Mouse (Mus musculus): ENCODE results near the gene Snap25.

The Snap25 gene

DNA sequence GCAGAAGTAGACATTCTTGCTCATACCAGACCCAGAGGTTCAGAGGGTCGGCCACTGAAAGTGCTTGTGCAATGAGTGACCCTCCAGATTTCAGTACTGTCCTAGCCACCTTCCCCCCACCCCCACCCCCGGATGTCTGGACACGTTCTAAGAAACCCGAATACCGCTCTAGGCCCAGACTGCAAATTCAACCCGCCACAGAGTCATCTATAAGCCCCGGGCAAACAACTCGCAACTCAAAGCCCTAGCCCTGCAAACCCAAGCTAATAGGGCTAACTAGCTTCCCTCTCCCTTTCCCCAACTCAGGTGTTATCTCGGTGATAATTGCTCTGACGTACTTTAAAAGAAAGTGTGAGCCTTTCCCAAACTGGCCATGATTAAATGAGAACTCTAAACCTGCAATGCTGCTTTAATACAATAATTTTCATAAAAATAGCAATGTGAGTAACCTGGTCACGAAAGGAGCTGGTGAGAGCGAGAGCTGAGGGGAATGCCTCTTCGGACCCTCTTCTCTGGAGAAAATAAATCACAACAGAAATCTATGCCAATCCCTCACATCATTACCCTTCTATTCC lies 725 bp upstream of the Snap25 start:
- DNase-seq = no peak

DNA sequence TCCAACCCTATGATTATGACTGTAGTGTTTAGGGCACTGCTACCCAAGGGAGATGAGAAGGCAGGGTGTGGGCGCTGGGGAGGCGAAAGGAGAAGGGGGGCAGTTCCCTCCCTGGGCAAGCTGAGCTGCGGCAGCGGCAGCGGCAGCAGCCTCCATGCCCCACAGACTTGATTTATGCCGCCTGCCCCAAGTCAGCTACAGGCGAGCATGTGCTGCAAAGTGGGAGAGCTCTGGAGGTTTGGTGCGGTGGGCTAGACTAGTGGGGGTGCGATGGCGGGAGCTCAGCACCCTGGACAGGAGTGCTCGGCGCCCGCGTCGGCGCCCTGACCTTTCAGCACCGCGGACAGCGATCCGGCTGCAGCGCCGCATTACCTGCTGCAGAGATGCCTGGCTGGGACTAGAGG lies 757 bp downstream of the Snap25 start:
- DNase-seq = peak; percentile 51 to 64

DNA sequence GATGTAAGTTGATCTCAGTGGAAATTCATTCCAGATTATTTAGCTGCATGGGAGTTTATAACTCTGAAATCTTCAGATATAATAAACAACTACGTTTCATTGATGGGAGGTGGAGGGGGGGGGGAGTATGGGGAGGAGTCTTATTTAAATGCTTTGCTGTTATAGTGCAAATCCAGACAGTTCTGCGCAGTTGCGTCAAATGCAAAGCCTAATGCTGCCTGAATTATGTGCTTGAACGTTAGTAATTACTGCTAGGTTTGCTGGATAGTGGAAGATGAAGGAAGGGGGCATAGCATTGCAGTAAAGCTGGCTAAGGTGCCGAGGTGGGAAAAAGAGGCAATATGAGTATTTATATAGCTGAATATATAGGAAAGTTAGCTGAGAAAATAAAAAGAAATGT lies 2.3 kb downstream of the Snap25 start:
- no peak for DNase-seq

GRCm38 (mm10) chr2:136716400-136716799 lies 3.1 kb downstream of the Snap25 start:
- DNase-seq = no peak

DNA sequence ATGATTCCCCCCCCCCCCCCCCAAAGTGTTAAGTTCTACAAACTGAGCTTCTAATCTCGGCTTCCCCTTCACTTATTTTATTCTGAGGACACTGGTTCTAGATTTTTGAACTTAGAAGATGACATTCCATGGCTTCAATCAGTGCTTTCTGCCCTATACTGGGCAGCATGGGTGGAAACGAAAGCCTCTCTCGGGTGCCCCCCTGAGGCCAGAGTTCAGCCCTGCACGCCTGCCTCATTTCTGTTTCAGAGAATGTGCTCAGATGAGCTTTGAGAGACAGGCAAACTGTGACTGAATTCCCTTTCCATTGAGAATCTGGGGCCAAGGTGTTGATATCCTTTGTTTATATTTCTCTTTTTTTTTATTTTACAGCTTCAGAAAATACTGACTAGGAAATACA lies 7.0 kb downstream of the Snap25 start:
- DNase-seq = peak; percentile 13 to 17

DNA sequence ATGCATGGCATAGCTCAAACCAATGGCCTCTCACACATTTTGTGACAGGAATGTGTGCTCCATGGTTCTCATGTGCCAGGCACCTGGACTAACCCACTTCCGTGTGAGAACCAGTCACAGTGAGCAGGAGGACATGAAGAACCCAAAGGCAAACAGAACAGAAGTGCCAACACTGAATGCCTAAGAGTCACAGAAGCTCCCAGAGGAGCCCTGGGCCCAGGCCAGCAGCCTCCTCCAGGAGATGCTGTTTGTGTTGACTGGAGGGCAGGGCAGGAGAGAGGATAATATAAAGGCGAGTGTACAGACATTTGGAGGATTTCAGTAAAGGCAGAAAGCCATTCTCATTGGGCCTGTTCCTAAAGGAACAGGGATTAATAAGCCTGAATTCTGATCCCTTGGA lies 25.0 kb downstream of the Snap25 start:
- DNase-seq = no peak

DNA sequence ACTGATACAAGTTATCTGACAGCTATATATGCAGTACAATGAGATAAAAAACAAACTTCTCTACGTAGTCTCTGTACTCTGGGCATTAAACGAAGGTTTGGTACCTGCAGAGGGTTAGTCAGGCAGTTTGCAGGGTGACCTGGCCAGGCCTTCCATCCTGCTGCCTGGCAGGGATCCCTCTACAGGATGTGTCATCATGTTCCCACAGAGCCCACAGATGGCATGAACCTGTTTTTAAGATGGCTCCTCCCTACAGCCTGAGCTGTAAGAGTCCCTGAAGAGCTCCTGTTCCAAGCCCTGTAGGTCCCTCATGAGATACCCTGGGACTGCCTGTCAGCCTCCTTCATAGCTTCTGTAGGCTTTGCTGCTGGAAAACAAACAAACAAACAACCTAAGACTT lies 29.0 kb downstream of the Snap25 start:
- DNase-seq = no peak

DNA sequence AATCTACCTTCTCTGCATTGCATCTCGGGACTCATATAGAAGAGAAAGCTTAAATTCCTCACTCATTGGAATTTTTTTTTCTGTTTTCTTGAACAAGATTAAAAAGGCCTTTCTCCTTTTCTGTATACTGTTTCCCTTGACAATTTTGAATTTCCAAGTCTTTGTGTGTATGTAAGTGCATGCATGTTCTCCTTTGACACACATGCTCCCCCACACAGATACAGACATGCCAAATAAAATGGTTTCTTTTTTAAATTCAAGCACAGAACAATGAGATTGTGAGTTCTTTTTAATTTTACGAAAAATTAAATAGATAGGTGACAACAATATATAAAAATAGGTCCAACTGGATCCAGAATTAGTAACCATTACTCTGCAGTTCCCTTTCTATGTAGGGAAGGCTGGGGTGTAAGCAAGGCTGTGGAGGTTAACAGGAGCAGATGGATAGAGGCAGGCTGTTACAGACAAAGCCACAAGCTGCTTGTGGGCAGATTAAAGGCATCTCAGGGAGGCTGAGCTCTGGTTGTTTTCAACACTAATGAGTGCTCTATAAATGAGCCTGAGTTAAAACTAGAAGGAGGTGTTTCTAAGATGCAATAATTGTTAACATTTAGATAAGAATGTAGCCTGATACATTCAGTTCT lies 31.6 kb downstream of the Snap25 start:
- DNase-seq = no peak

DNA sequence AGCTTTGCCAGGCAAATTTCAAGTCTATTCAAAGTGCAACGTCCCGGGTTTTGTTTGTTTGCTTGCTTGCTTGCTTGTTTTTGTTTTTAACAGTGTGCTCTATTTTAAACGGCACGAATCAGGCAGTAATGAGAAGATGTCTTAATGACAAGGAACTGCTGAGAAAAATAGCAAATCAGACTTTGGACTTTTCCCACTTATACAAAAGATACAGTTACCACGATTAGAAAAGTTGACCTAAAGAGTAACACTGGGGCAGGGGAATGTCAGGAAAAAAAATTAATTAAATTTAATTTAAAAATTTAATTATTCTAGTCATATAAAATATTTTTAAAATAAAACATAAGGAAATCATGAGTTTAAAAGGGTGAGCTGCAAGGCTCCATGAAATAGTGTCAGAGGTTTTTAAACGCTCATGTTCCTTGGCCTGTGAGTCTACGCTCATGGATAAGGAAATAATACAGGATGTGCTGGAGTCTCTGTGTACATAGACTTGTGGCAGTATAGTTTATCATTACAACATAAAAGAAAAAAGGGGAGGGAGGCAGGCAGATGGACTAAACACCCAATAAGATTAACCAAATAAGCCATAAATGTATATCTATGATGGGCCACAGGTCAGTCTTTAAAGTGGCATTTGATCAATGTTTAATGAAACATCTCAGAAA lies 32.2 kb downstream of the Snap25 start:
- no peak for DNase-seq

GRCm38 (mm10) chr2:136753682-136754081 lies 40.4 kb downstream of the Snap25 start:
- no peak for DNase-seq

GRCm38 (mm10) chr2:136758809-136759551 lies 45.7 kb downstream of the Snap25 start:
- DNase-seq = no peak

- DNase-seq = no peak
Observed at GRCm38 (mm10) chr2:136778156-136778555, 64.9 kb downstream of the Snap25 start.

GRCm38 (mm10) chr2:136778674-136779073 lies 65.4 kb downstream of the Snap25 start:
- no peak for DNase-seq

DNA sequence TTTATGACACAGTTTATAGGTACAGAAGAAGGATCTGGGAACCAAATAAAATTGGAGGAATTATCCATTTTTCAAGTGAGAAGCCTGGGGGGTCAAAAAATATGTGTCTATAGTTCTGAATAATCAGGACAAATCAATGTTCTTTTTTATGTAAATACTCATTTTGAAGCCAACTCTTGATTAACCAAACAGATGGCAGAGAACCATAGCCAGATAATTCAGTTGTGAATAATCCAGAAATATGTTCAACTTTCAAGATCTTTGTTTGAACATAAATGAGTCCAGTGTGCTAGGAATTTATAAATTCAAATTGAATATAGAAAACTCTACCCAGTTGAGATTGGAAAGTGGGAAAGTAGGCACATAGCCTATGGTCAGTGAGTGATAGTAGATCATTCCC lies 67.0 kb downstream of the Snap25 start:
- no peak for DNase-seq

DNA sequence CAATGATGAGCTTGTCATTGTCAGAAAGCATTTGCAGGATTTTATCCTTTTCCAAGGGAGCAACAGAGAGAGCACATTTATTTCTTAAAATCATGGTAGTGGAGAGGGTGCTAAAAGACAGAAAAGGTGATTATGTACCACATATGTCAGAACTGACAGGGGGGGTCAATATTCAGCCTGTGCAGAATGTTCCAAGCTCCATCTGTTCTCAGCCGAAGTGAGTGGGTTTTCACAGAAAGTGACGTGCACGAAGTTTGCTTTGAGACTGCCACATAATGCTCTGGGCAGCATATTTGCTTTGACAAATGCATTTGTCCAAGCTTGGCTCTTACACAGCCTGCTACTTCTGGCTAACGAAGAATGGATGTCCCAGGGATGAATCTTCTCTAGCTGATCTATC lies 71.1 kb downstream of the Snap25 start:
- DNase-seq = no peak

GRCm38 (mm10) chr2:136788379-136788778 lies 75.1 kb downstream of the Snap25 start:
- no peak for DNase-seq

- no peak for DNase-seq
Observed at GRCm38 (mm10) chr2:136796518-136796917, 83.3 kb downstream of the Snap25 start.

- DNase-seq = no peak
Observed at GRCm38 (mm10) chr2:136798887-136799430, 85.7 kb downstream of the Snap25 start.

- no peak for DNase-seq
Observed at GRCm38 (mm10) chr2:136801102-136801501, 87.8 kb downstream of the Snap25 start.

DNA sequence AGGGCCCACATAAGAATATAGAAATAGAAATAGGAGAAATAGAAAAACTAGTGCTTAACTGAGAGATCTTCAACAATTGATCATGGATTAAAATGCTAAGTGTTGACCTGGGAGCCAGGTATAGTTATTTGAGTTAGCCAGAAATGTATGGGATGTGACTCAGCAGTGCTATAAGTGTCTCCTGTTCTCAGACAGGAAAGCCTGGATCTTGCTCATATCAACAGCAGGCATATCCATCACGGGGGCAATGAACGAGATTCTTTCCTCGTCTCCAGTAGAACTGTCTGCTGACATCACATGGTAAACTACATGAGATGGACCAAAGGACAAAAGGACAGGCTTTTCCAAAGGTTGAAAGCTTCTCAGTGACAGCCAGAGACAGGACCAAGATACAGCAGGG lies 88.8 kb downstream of the Snap25 start:
- DNase-seq = no peak

DNA sequence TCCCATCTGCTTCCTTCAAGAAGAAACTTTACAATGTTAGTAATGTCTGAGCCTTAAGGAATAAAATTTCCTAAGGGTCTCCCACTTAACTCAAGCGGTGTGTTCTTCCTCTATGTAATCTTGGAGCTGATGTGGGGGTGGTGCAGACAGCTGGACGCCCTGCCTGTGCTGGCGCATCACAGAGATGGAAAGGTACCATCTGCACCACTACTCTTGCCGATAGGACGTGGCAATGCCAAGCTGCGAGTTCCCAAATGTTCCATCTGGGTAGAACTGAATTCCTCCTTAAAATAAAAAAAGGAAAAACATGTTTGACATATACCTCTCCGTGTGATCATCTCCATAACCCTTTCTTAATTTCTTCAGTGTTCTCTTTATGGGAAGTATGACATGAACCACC lies 89.9 kb downstream of the Snap25 start:
- DNase-seq = no peak

DNA sequence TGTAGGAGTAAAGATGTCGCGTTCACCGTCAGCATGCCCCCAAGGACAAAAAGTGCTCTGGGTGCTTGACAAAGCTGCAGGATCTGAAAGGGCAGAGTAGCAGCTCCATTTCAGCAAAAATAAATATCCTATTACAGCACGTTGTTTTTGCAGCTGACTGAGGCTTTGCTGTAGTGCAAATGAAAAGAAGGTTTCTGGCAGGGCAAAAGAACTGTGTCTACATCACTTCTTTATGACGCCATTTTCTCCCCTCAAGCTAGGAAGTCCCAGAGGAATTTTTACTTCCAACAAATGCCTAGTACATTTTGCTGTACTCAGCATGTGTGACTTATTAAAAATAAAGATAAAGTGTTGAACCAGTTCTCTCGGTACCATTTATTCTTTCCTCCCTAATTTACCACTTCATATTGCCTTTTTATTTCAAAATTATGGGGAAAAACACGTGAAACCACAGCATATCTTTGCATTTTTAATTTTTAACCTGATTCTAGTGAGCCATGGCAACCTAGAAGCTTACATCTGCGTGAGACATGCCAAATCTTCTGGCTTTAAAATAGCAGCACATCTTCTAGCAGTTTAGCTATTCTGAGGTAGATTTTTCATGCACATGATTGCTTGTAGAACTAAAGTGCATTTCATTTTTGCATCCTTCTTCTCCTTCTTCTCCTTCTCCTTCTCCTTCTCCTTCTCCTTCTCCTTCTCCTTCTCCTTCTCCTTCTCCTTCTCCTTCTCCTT lies 94.9 kb downstream of the Snap25 start:
- DNase-seq = no peak

GRCm38 (mm10) chr2:136811331-136811730 lies 98.1 kb downstream of the Snap25 start:
- DNase-seq = no peak

Measured in lung, adult 18-20 months (tissue).